Mouse (Mus musculus) induced T-regulatory cell, adult 2 months (primary cell): ENCODE data around the gene Ctnna3.
A peak's percentile ranks its signal among the peaks of the same experiment; 100 is the strongest.

ENCODE experiments used
- DNase-seq: peaks from one replicate; pipeline ENCODE4 v3.0.0-alpha.2; 2012; ENCODE audit warnings: low read depth

Gene Ctnna3

GRCm38 (mm10) chr10:63526027-63526426 is 96.1 kb downstream of the Ctnna3 start:
- DNase-seq: no peak

DNA sequence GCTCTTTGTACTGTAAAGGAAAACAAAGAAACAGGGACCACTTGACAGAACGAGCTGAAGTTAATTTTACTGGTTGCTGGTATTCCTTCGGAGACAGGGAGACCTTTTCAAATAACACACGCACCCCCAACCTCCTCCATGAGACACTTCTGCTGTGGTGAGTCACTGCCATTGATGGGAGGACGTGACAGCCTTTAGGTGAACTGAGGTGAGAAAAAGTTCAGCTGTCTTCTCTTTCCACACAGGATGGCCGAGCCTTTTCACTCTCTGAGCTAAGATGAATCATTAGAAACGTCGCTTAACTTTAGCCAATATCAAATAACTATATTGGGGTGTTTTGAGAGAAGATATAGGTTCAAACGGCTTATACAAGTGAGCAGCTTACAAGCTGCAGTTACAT is 102.5 kb downstream of the Ctnna3 start:
- no peak for DNase-seq

DNA sequence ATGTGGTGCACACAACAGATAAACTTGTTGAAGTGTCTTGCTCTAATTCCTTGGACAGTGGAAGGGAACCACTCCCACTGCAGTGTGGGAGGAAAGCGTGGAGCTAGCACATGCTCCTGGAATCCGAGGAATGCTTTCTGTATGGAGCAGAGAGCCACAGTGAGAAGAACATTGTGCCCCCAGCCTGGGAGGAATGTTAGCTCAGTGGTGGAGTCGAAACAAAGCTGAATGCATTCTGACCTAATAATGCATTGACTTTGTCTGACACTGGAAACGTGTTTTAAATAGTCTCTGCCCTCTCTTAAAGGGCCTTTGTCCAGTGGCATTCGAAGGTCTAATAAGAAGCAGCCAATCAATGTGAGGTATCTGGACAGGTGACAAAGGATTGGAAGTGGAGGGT is 111.9 kb downstream of the Ctnna3 start:
- no peak for DNase-seq

DNA sequence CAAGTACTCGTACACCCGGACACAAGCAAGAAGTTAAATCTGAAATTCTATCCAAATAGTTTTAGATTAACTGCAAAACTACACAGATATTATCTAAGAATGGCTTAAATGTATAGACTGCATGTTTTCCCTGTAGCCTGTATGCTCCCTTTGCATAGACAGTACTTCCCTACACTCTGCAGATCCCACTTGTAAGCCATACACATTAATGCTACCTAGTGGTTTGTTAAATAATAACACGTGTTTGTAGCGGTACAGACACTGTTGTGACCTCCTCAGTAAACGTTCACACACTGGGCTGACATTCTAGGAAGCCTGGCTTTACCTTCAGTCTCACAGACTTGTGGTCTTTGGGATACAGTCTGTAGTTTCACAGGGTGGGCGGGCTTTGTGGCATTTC is 112.6 kb downstream of the Ctnna3 start:
- no peak for DNase-seq

- no peak for DNase-seq
Measured at GRCm38 (mm10) chr10:63566691-63567090, 136.8 kb downstream of the Ctnna3 start.

- DNase-seq: no peak
Measured at GRCm38 (mm10) chr10:63571561-63571960, 141.7 kb downstream of the Ctnna3 start.

GRCm38 (mm10) chr10:63572866-63573265 is 143.0 kb downstream of the Ctnna3 start:
- no peak for DNase-seq

- DNase-seq: no peak
Measured at GRCm38 (mm10) chr10:63574100-63574609, 144.3 kb downstream of the Ctnna3 start.

- DNase-seq: peak; percentile 74
Measured at GRCm38 (mm10) chr10:63582608-63583007, 152.7 kb downstream of the Ctnna3 start.

DNA sequence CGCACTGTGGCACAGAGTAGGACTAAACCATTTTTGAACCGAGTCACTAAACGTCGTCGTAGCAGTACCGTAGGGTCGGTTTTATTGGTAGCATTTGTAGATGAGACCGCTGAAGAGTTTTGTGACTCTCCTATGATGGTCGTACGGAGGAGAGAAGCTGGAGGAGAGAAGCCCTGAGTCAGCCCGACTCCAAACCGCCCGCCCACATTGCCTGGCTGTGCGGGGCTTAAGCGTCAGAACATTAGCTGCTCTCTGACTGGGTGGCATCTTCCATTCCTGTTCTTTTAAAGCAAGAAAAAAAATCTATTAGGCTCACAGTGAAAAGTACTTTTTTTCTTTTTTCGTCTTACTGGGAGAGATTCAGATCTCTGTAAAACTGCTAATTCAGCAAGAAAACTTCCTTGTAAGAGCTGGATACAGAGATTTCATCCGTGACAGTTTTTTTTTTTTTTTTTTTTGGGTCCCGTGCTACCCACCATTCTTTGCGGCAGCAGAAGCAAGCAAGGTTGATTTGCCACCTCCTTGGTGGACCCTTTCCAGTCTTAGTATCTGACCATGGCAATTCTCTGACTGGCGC is 154.0 kb downstream of the Ctnna3 start:
- DNase-seq: no peak

DNA sequence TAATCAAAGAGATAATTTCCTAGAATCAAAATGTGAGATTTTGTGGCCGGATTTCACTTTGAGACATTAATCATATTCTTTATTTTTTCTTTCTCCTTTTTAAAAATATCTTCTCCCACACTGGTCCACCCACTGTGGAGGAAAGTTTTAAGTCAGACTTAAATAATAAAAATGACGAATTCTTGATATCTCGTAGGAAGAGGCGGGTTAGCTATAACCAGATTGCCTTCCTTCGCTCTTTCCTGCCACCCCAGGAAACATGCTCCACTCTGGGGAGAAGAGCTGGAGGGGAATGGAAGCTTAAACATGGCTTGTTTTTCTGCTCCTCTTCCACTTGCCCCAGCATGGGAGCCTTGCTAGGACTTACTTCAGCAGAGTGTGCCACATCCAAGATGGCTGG is 169.5 kb downstream of the Ctnna3 start:
- no peak for DNase-seq

- DNase-seq: no peak
Measured at GRCm38 (mm10) chr10:63601206-63601605, 171.3 kb downstream of the Ctnna3 start.

GRCm38 (mm10) chr10:63628546-63628945 is 198.6 kb downstream of the Ctnna3 start:
- DNase-seq: no peak

- DNase-seq: no peak
Measured at GRCm38 (mm10) chr10:63633915-63634314, 204.0 kb downstream of the Ctnna3 start.

- DNase-seq: no peak
Measured at GRCm38 (mm10) chr10:63637987-63638386, 208.1 kb downstream of the Ctnna3 start.

DNA sequence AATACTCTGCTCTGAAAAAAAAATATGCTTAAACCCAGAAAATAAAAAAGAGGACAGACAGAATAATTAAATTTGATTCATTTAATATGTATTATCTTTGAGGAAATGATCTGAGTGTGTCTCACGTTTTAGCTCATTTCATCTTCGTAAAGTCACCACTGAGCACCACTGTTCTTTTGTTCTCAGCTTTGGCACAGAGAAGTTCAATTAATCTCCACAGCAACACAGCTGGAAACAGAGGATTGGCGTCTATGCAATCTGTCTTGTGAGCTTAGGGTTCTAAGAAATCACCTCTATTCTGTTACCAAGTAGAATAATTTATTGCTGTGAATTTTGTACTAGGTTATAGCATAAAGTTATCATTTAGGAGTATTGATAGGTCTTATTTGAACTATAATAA is 217.4 kb downstream of the Ctnna3 start:
- DNase-seq: no peak

DNA sequence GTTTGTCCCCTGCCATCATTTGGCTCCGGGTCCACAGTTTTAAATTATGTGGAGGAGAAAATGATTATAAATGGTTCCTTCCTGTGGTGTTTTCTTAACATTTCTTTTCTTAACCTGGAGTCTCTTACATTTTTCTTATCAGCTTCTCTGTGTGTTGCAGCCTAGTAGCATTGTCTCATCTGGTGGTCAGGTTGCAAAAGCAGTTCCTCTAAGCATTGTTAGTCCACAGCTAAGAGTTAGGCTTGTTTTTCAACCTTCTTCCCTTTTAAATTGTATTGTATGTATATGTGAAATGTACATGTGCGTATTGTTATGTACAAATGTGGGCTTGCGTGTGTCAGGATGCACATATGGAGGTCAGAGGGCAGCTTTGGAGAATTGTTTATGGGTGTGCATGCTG is 220.4 kb downstream of the Ctnna3 start:
- no peak for DNase-seq

DNA sequence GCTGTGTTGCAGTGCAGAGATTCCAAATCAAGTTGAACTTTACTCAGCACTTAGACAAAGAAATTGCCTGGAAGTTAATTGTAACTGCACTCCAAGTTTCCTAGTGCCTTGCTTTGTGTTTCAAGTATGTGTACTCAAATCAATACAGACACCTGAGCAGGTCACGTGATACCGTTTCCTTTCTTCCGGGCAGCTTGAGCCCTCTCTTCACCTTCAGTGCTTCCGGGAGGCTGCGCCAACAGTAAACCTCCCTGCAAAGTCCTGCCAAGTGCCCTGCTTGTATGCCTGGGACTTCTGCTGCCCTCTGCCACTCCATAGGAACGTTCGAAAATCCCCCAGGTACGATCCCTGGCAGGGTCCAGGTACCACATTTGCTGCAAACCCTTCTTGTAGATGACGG is 223.0 kb downstream of the Ctnna3 start:
- no peak for DNase-seq

DNA sequence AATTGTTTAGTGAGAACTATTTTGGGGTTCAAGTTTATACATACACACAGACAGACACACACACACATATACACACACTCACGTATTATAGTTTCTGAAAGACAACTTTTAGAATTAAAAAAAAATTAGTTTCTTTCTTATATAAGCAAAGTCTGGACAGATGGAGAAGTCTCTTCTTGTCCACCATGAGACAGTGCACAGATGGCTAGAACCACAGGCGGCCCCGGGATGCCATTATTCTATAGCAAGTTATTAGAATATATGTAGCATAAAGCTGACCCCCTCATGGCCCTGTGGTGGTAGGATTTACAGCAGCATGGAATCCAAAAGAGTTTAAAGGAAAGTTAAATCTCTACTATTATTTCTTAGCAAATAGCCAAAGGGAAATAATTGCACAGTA is 223.7 kb downstream of the Ctnna3 start:
- no peak for DNase-seq

DNA sequence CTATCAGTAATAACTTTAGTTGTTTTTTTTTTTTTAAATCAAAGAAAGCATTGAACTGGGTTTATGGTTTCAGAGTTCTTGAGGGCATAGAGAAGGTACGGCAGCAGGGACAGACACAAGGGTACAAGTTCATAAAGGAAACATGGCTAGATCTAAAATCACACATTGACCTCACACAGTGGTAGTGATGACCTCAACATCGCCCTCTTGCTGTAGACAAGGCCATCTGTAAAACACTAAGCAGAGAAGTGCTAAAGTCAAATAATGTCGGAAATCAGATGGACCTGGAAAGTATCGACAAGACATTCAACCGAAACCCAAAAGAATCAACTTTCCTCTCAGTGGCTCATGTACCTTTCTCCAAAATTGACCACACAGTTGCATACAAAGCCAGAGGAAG is 224.7 kb downstream of the Ctnna3 start:
- no peak for DNase-seq

GRCm38 (mm10) chr10:63676343-63676742 is 246.4 kb downstream of the Ctnna3 start:
- DNase-seq: no peak

DNA sequence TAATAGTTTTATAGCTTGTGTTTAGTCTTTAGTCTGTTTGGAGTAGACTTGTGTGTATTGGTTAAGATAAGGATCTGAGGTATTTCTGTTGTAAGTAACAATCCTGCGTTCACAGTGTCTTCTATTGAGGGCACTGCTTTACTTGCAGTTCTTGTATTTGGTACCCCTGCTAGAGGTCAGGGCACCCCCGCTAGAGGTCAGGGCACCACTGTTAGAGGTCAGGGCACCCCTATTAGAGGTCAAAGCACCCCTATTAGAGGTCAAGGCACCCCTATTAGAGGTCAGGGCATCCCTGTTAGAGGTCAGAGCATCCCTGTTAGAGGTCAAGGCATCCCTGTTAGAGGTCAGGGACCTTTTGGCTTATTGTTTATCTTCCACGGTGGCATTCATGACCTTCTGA is 259.3 kb downstream of the Ctnna3 start:
- DNase-seq: no peak

GRCm38 (mm10) chr10:63689651-63690050 is 259.8 kb downstream of the Ctnna3 start:
- no peak for DNase-seq

GRCm38 (mm10) chr10:63692039-63692438 is 262.1 kb downstream of the Ctnna3 start:
- DNase-seq: peak; percentile 12

DNA sequence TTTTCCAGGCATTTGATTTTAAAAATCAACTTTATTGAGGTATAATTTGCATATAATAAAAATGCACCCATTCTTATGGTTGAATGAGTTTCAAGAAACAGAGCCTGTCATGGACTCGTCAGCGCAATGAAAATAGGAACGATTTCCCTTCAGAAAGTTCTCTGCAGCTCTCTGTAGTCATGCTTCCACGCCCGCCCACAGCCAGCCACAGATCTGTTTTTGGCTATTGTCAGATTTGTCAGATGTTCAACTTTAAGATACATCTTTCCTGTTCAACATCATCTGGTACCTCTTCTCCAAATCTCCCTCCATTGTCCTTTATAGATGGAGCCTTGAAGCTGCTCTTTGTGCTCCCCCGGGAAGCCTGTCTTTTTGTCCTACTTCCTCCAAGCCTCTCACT is 280.3 kb downstream of the Ctnna3 start:
- DNase-seq: no peak
